Mouse (Mus musculus): ENCODE measurements at regions not wholly inside any gene's neighbourhood (a gene's known extent, or its start where the extent isn't known, plus 50 kb on each side); places are given as distances from the start of the nearest gene placed in this dataset.

- no peak for ATAC-seq (ENCODE audit: low TSS enrichment)
These were observed 63.4 kb downstream of the Irx2 start for GRCm38 (mm10) chr13:72691783-72692729.

GRCm38 (mm10) chr13:72707469-72707868 is 78.8 kb downstream of the Irx2 start:
- ATAC-seq (ENCODE audit: low TSS enrichment) = no peak

- no peak for ATAC-seq (ENCODE audit: low TSS enrichment)
These were observed 80.1 kb downstream of the Irx2 start for GRCm38 (mm10) chr13:72708728-72709127.

GRCm38 (mm10) chr13:72710051-72710450 is 81.4 kb downstream of the Irx2 start:
- no peak for ATAC-seq (ENCODE audit: low TSS enrichment)

- ATAC-seq (ENCODE audit: low TSS enrichment) = no peak
These were observed 82.5 kb downstream of the Irx2 start for GRCm38 (mm10) chr13:72711136-72711535.

- no peak for ATAC-seq (ENCODE audit: low TSS enrichment)
These were observed 83.3 kb downstream of the Irx2 start for GRCm38 (mm10) chr13:72711842-72712330.

- ATAC-seq (ENCODE audit: low TSS enrichment) = no peak
These were observed 86.2 kb downstream of the Irx2 start for GRCm38 (mm10) chr13:72714793-72715192.

- ATAC-seq (ENCODE audit: low TSS enrichment) = no peak
These were observed 87.5 kb downstream of the Irx2 start for GRCm38 (mm10) chr13:72715959-72716680.

GRCm38 (mm10) chr13:72727126-72727525 is 98.5 kb downstream of the Irx2 start:
- no peak for ATAC-seq (ENCODE audit: low TSS enrichment)

- ATAC-seq (ENCODE audit: low TSS enrichment) = no peak; the same call in 1 of the 2 replicates
These were observed 107.3 kb downstream of the Irx2 start for GRCm38 (mm10) chr13:72735916-72736315.

- no peak for ATAC-seq (ENCODE audit: low TSS enrichment)
These were observed 108.4 kb downstream of the Irx2 start for GRCm38 (mm10) chr13:72736992-72737391.

GRCm38 (mm10) chr13:72747187-72747586 is 118.6 kb downstream of the Irx2 start:
- ATAC-seq (ENCODE audit: low TSS enrichment) = no peak

GRCm38 (mm10) chr13:72755036-72755435 is 126.4 kb downstream of the Irx2 start:
- ATAC-seq (ENCODE audit: low TSS enrichment) = no peak

GRCm38 (mm10) chr13:72762481-72762880 is 133.9 kb downstream of the Irx2 start:
- ATAC-seq (ENCODE audit: low TSS enrichment) = no peak

- ATAC-seq (ENCODE audit: low TSS enrichment) = no peak
These were observed 134.7 kb downstream of the Irx2 start for GRCm38 (mm10) chr13:72763337-72763736.

GRCm38 (mm10) chr13:72767306-72767705 is 138.7 kb downstream of the Irx2 start:
- ATAC-seq (ENCODE audit: low TSS enrichment) = no peak

GRCm38 (mm10) chr13:72769007-72769595 is 140.5 kb downstream of the Irx2 start:
- ATAC-seq (ENCODE audit: low TSS enrichment) = peak; percentile 99

GRCm38 (mm10) chr13:72783026-72783726 is 154.6 kb downstream of the Irx2 start:
- no peak for ATAC-seq (ENCODE audit: low TSS enrichment)

GRCm38 (mm10) chr13:72783727-72784070 is 155.1 kb downstream of the Irx2 start:
- no peak for ATAC-seq (ENCODE audit: low TSS enrichment)

GRCm38 (mm10) chr13:72792695-72793094 is 164.1 kb downstream of the Irx2 start:
- no peak for ATAC-seq (ENCODE audit: low TSS enrichment)

GRCm38 (mm10) chr13:72800021-72800420 is 171.4 kb downstream of the Irx2 start:
- ATAC-seq (ENCODE audit: low TSS enrichment) = peak; percentile 76

- no peak for ATAC-seq (ENCODE audit: low TSS enrichment)
These were observed 171.9 kb downstream of the Irx2 start for GRCm38 (mm10) chr13:72800546-72800945.

Data from frontal cortex, adult (tissue).